9 mouse cellular contexts compared by ENCODE assay signal in the genomic region with DNA sequence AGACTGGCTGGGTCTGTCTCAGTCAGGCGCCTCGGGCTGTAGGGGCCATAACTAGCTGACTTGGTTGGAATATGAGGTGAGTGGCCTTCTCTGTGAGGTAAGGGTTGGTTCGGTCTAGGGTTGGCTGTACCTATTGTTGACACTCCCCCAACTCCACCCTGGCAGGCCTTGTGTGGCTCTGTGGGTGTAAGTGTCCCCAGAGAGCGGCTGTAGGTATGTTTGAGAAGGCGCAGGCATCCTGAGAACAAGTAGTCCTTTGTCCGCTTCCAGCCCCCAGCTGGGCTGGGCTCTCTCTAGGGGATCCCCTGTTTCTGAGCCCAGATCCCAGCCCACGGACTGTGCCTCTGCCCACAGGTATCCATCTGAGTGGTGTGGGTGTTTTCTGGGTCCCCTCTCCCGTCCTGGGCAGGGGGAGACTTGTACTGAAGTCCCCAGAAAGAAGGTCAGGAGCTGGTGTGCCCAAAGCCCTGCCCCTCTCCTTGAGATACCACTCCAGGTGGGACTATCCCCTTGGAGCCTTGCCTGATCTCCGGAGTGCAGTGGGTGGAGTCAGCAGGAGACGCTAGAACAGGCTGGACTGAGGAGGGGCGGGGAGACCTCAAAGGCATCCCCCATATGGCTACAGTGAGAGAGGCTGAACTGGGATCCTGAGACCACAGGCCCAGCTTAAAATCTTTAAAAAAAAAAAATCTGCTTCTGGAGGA. TPM values are rescaled to one million over a fixed set of nuclear protein-coding genes. Genes with fewer than 3 reads are reported as not detected.
A peak's percentile ranks its signal among the peaks of the same experiment; 100 is the strongest.
DNase-seq lines count a peak whose midpoint lies in the region; ATAC-seq lines count a peak whose summit lies in the region.
"Had no signal": no experiment of that assay in that cellular context is flagged by ENCODE, and none has a peak within 500 bp of the region (broad histone marks: within the 10 kb centered on the region; RNA-seq: fewer than 3 reads in every experiment).

No protein-coding gene starts in this region.

- H3K4me2 ChIP-seq in heart, embryonic 16.5 days (ENCODE audit: low read depth, low read length) = peak overlapping the region; percentile 1; the same call in 1 of the 2 replicates
- H3K4me2 ChIP-seq in embryonic facial prominence, embryonic 11.5 days (ENCODE audit: low read depth, low read length) = no peak overlapping the region
- no peak overlapping the region for H3K4me2 ChIP-seq in midbrain, embryonic 16.5 days (ENCODE audit: low read length)

- no peaks in the 10 kb centered on the region for H3K36me3 ChIP-seq in heart, embryonic 16.5 days (ENCODE audit: control insufficient read depth, insufficient read depth)
- no peaks in the 10 kb centered on the region for H3K36me3 ChIP-seq in embryonic facial prominence, embryonic 11.5 days (replicated peaks; ENCODE audit: control insufficient read depth, insufficient read depth, low read depth, low read length)
- 0 out of 2 replicates have a peak, but pooled peaks cover 4% of the 10 kb centered on the region for H3K36me3 ChIP-seq in limb, embryonic 10.5 days
- no peaks in the 10 kb centered on the region for H3K36me3 ChIP-seq in midbrain, embryonic 16.5 days (ENCODE audit: control insufficient read depth, insufficient read depth, low read length)

- H3K9me3 ChIP-seq in heart, embryonic 16.5 days (replicated peaks; ENCODE audit: control insufficient read depth, low read length) = no peaks in the 10 kb centered on the region
- no peaks in the 10 kb centered on the region for H3K9me3 ChIP-seq in embryonic facial prominence, embryonic 11.5 days (replicated peaks; ENCODE audit: control insufficient read depth, low read length)
- H3K9me3 ChIP-seq in limb, embryonic 10.5 days (replicated peaks) = no peaks in the 10 kb centered on the region
- H3K9me3 ChIP-seq in midbrain, embryonic 16.5 days (replicated peaks; ENCODE audit: control insufficient read depth, low read length, poor library complexity, severe bottlenecking) = no peaks in the 10 kb centered on the region

- 42% methylated on average over 11 of the region's 11 CpGs for WGBS in heart, embryonic 16.5 days
- 23% methylated on average over 11 of the region's 11 CpGs for WGBS in embryonic facial prominence, embryonic 11.5 days
- WGBS in limb, embryonic 10.5 days = 32% methylated on average over 11 of the region's 11 CpGs
- 33% methylated on average over 11 of the region's 11 CpGs for WGBS in midbrain, embryonic 16.5 days

- H3K27ac ChIP-seq in heart, embryonic 16.5 days (ENCODE audit: low read length) = peak overlapping the region; percentile 64
- peak overlapping the region; percentile 57; the same call in 1 of the 2 replicates for H3K27ac ChIP-seq in embryonic facial prominence, embryonic 11.5 days (replicated peaks; ENCODE audit: low read depth, low read length)
- H3K27ac ChIP-seq in limb, embryonic 10.5 days = peak overlapping the region; percentile 88
- peak overlapping the region; percentile 73 for H3K27ac ChIP-seq in midbrain, embryonic 16.5 days (ENCODE audit: low read length)

- peaks cover 100% of the 10 kb centered on the region for H3K4me1 ChIP-seq in heart, embryonic 16.5 days (ENCODE audit: control insufficient read depth, insufficient read depth, low read length)
- H3K4me1 ChIP-seq in embryonic facial prominence, embryonic 11.5 days (ENCODE audit: control insufficient read depth, insufficient read depth, low read length) = peaks cover 66% of the 10 kb centered on the region
- H3K4me1 ChIP-seq in limb, embryonic 10.5 days = peaks cover 100% of the 10 kb centered on the region
- H3K4me1 ChIP-seq in midbrain, embryonic 16.5 days (ENCODE audit: control insufficient read depth, insufficient read depth, low read length) = peaks cover 89% of the 10 kb centered on the region

- ATAC-seq in heart, embryonic 16.5 days (replicated peaks; ENCODE audit: extremely low read depth, insufficient read depth, low FRiP score) = no peak
- ATAC-seq in embryonic facial prominence, embryonic 11.5 days (replicated peaks; ENCODE audit: insufficient number of reproducible peaks, low FRiP score, low TSS enrichment, low read depth) = no peak
- no peak for ATAC-seq in midbrain, embryonic 16.5 days
- no peak for ATAC-seq in activated CD4-positive, CD25-positive, alpha-beta regulatory T cell, adult 4 months

- H3K4me3 ChIP-seq in heart, embryonic 16.5 days (ENCODE audit: low read length) = no peak overlapping the region
- H3K4me3 ChIP-seq in embryonic facial prominence, embryonic 11.5 days (ENCODE audit: low read depth, low read length) = no peak overlapping the region
- H3K4me3 ChIP-seq in limb, embryonic 10.5 days = peak overlapping the region; percentile 23; the same call in 1 of the 2 replicates
- no peak overlapping the region for H3K4me3 ChIP-seq in midbrain, embryonic 16.5 days (ENCODE audit: low read depth, low read length)

- no peaks in the 10 kb centered on the region for H3K27me3 ChIP-seq in heart, embryonic 16.5 days (ENCODE audit: control insufficient read depth, insufficient read depth, low read length)
- H3K27me3 ChIP-seq in embryonic facial prominence, embryonic 11.5 days (ENCODE audit: control insufficient read depth, insufficient read depth, low read length) = no peaks in the 10 kb centered on the region
- H3K27me3 ChIP-seq in limb, embryonic 10.5 days (ENCODE audit: low read depth, poor library complexity, severe bottlenecking) = no peaks in the 10 kb centered on the region
- H3K27me3 ChIP-seq in midbrain, embryonic 16.5 days (ENCODE audit: control insufficient read depth, insufficient read depth, low read depth, low read length) = no peaks in the 10 kb centered on the region

- DNase-seq in heart, adult 9 months (ENCODE audit: low spot score in 2 of 2) = no peak
- no peak for DNase-seq in embryonic facial prominence, embryonic 11.5 days (ENCODE audit: low spot score)
- DNase-seq in limb, embryonic 10.5 days (ENCODE audit: low spot score) = peak; percentile 33
- DNase-seq in urinary bladder, postnatal 36 days (ENCODE audit: low spot score in 2 of 2) = no peak
- DNase-seq in T-cell, adult 2 months (ENCODE audit: low spot score) = no peak
- DNase-seq: cerebellum, adult 8-10 months had no signal

- H3K9ac ChIP-seq in heart, embryonic 16.5 days (ENCODE audit: low read length) = peak overlapping the region; percentile 50; the same call in 1 of the 2 replicates
- H3K9ac ChIP-seq in embryonic facial prominence, embryonic 11.5 days (replicated peaks; ENCODE audit: low read length) = peak overlapping the region; percentile 14; the same call in 1 of the 2 replicates
- H3K9ac ChIP-seq in midbrain, embryonic 16.5 days (ENCODE audit: low read depth, low read length) = peak overlapping the region; percentile 43

RNA-seq across cellular contexts. Expression of gene Ahdc1, which starts 34.9 kb away (rescaled TPM):
- 7.1 and 7.2 TPM in 2 replicates for polyA plus RNA-seq in heart, embryonic 16.5 days (2015; fragmentation: Nextera tagmentation; extraction: Ambion mirVana)
- 6.6 and 7.7 TPM in 2 replicates for polyA plus RNA-seq in embryonic facial prominence, embryonic 11.5 days (2014; fragmentation: Nextera tagmentation; extraction: Ambion mirVana)
- 13.0 and 13.8 TPM in 2 replicates for polyA plus RNA-seq in limb, embryonic 10.5 days (2016; fragmentation: Nextera tagmentation; extraction: Ambion mirVana)
- 11.2 and 12.5 TPM in 2 replicates for polyA plus RNA-seq in midbrain, embryonic 16.5 days (2015; fragmentation: Nextera tagmentation; extraction: Ambion mirVana)
- polyA plus RNA-seq in activated CD4-positive, CD25-positive, alpha-beta regulatory T cell, adult 4 months (2017; shearing (Covaris generic)) = 1 to 10 TPM; 2.1 TPM
